Mouse (Mus musculus) cortical plate, adult 2 months (tissue): Measurements from ENCODE around the gene Adam11.

ENCODE experiments used
- CTCF ChIP-seq: fragments of 200-500 bp; IDR thresholded peaks from 2 replicates; pipeline ENCODE4 v1.5.1; 2011; ENCODE audit warnings: mild to moderate bottlenecking, control low read depth, low read length; ENCODE audit not compliant: insufficient read depth; ENCODE audit errors: extremely low read depth
- POLR2A ChIP-seq: fragments of 200-500 bp; IDR thresholded peaks from 2 replicates; pipeline ENCODE4 v1.6.1; 2011; ENCODE audit warnings: mild to moderate bottlenecking, low read length, control low read depth; ENCODE audit not compliant: insufficient read depth; ENCODE audit errors: extremely low read depth

DNA sequence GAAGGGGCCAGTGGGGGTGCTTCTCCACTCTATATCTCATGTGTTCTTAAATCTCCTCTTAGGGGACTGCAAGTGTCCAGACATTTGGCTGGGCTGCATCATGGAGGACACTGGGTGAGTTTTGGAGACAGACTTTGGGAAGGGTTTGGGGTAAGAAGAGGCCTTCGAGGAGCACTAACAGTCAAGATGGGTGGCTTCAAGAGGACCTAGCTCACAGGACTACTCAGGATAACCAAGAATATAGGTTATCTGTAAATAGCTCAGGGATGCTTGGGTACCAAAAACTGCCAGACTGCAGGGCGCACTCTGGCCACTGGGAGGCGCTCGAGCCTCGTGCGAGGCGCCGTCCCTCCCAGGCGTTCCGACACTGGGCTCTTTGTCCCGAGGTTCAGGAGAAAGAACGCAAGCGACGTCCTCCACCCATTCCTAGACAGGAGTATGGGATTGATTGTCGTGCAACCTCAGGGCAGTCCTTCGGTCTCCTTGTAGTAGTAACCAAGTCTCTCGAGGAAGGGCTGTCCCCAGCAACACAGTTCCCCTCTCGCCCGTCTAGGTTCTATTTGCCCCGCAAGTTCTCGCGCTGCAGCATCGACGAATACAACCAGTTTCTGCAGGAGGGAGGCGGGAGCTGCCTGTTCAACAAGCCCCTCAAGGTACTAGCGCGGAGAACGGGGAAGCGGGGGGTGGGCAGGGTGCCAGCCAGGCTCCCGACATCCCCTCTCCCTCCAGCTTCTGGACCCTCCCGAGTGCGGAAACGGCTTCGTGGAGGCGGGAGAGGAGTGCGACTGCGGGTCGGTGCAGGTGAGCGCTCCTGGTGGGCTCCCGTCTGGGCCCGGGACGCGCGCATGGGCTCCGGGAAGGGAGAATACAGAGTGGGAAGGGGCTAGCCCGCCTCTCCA is 12.7 kb downstream of the Adam11 start:
- TF ChIP-seq POLR2A (peak; percentile 18; the same call in 1 of the 2 replicates), CTCF (peak; percentile 92)
